Mouse (Mus musculus): ENCODE data around the gene Vmn2r75.
"Not testable (repeated sequence)": the region's sequence is repeated elsewhere in the genome, so short reads cannot be mapped to it uniquely, and the experiment has no call there.

Gene Vmn2r75

GRCm38 (mm10) chr7:86171678-86172077, at the start of gene Vmn2r75:
TSS of gene Vmn2r75 (minus strand) at chr7:86171778.
- H3K9me3 ChIP-seq (ENCODE audit: low read length); H3K36me3 ChIP-seq (ENCODE audit: insufficient read depth, low read length); H3K4me3 ChIP-seq (replicated peaks; ENCODE audit: low read length); H3K27me3 ChIP-seq (ENCODE audit: insufficient read depth, low read length); H3K4me1 ChIP-seq (replicated peaks; ENCODE audit: low read depth, low read length): not testable (repeated sequence)

- no peaks in the 10 kb centered on the region for H3K4me1 ChIP-seq (replicated peaks; ENCODE audit: low read depth, low read length)
- H3K27me3 ChIP-seq (ENCODE audit: insufficient read depth, low read length), result no peaks in the 10 kb centered on the region
- TF ChIP-seq POU5F1 (IDR thresholded peaks at IDR 0.05; ENCODE audit: borderline replicate concordance, low read length) (no peak), CTCF (conservative IDR thresholded peaks at IDR 0.05; ENCODE audit: low read length) (peak; percentile 47; the same call in 1 of the 2 replicates)
Measured at GRCm38 (mm10) chr7:86211345-86211744, 39.8 kb upstream of the Vmn2r75 start.

More at GRCm38 (mm10) chr7:86211345-86211744, 39.8 kb upstream of the Vmn2r75 start:
- Histone ChIP-seq H3K9me3 (ENCODE audit: low read length) (peaks cover 18% of the 10 kb centered on the region), H3K4me3 (replicated peaks; ENCODE audit: low read length) (no peak overlapping the region), H3K36me3 (ENCODE audit: insufficient read depth, low read length) (no peaks in the 10 kb centered on the region)

Data from E14TG2a.4 (cell line).